Mouse (Mus musculus) kidney, embryonic 16.5 days (tissue): ENCODE data around the gene Kcnab1. TPM values are rescaled to one million over a fixed set of nuclear protein-coding genes. Genes with fewer than 3 reads are reported as not detected.
A peak's percentile ranks its signal among the peaks of the same experiment; 100 is the strongest.
"Not testable (repeated sequence)": the region's sequence is repeated elsewhere in the genome, so short reads cannot be mapped to it uniquely, and the experiment has no call there.

Experiments
- ATAC-seq: fragments of 200-750 bp; cut with Nextera tagmentation; 2 replicates; pipeline ENCODE4 v1.8.0; 2017; ENCODE audit warnings: moderate TSS enrichment; ENCODE audit not compliant: low FRiP score, low TSS enrichment
- H3K27ac ChIP-seq: fragments of 300-500 bp; sonication (generic); 2 replicates; pipeline ENCODE4 v1.5.1; 2014; ENCODE audit warnings: low read length
- H3K27me3 ChIP-seq: fragments of 300-500 bp; sonication (generic); 2 replicates; pipeline ENCODE4 v1.6.1; 2014; ENCODE audit warnings: low read length, control low read depth, mixed read lengths; ENCODE audit not compliant: insufficient read depth
- H3K36me3 ChIP-seq: fragments of 300-500 bp; sonication (generic); 2 replicates; pipeline ENCODE4 v1.6.1; 2014; ENCODE audit warnings: low read length, control low read depth, mixed read lengths; ENCODE audit not compliant: insufficient read depth
- H3K4me1 ChIP-seq: fragments of 300-500 bp; sonication (generic); 2 replicates; pipeline ENCODE4 v1.6.1; 2014; ENCODE audit warnings: low read length, control low read depth, mixed read lengths; ENCODE audit not compliant: insufficient read depth
- H3K4me2 ChIP-seq: fragments of 300-500 bp; sonication (generic); replicated peaks from 2 replicates; pipeline ENCODE4 v1.6.1; 2014; ENCODE audit warnings: low read depth, low read length
- H3K4me3 ChIP-seq: fragments of 300-500 bp; sonication (generic); 2 replicates; pipeline ENCODE4 v1.5.1; 2014; ENCODE audit warnings: mild to moderate bottlenecking, low read length
- H3K9ac ChIP-seq: fragments of 300-500 bp; sonication (generic); replicated peaks from 2 replicates; pipeline ENCODE4 v1.6.1; 2014; ENCODE audit warnings: low read length
- H3K9me3 ChIP-seq: fragments of 300-500 bp; sonication (generic); 2 replicates; pipeline ENCODE4 v1.6.1; 2016; ENCODE audit warnings: low read length, control low read depth
- WGBS: fragments of 180-500 bp; shearing (Covaris S2); extraction: QIAGEN DNeasy Blood & Tissue Kit; methylation state at CpG from one replicate; pipeline ENCODE4 v1.1.7; 2014; 5-methylcytosine and 5-hydroxymethylcytosine counted together
- polyA plus RNA-seq: library from polyadenylated mRNA; unstranded; fragments of >200 nt; fragmentation: Nextera tagmentation; extraction: Ambion mirVana; gene quantifications from 2 replicates; pipeline ENCODE4 v1.2.1, GENCODE M21; 2015

Kcnab1 gene
- polyA plus RNA-seq, 1 experiment from 2014 or later, result 4.1 TPM

GRCm38 (mm10) chr3:65378724-65379123, 269.5 kb downstream of the Kcnab1 start:
- H3K27me3 ChIP-seq, result no peaks in the 10 kb centered on the region
- no peak for ATAC-seq
- H3K36me3 ChIP-seq, result peaks cover 30% of the 10 kb centered on the region
- H3K4me1 ChIP-seq, result no peaks in the 10 kb centered on the region
- no peak overlapping the region for H3K4me2 ChIP-seq
- no peak overlapping the region for H3K9ac ChIP-seq
- no peaks in the 10 kb centered on the region for H3K9me3 ChIP-seq
- no peak overlapping the region for H3K4me3 ChIP-seq
- no peak overlapping the region for H3K27ac ChIP-seq

GRCm38 (mm10) chr3:65379884-65380539, 270.8 kb downstream of the Kcnab1 start:
- 79% methylated on average over 4 of the region's 4 CpGs for WGBS
- no peak overlapping the region for H3K4me3 ChIP-seq
- no peak for ATAC-seq
- H3K36me3 ChIP-seq, result peaks cover 32% of the 10 kb centered on the region
- no peak overlapping the region for H3K27ac ChIP-seq
- H3K4me1 ChIP-seq, result no peaks in the 10 kb centered on the region
- H3K9ac ChIP-seq, result no peak overlapping the region
- H3K4me2 ChIP-seq, result no peak overlapping the region
- no peaks in the 10 kb centered on the region for H3K27me3 ChIP-seq
- no peaks in the 10 kb centered on the region for H3K9me3 ChIP-seq

GRCm38 (mm10) chr3:65381094-65381493, 271.9 kb downstream of the Kcnab1 start:
- no peaks in the 10 kb centered on the region for H3K9me3 ChIP-seq
- peaks cover 35% of the 10 kb centered on the region for H3K36me3 ChIP-seq
- 84% methylated on average over 4 of the region's 4 CpGs for WGBS
- no peak for ATAC-seq
- H3K4me2 ChIP-seq, result no peak overlapping the region
- no peaks in the 10 kb centered on the region for H3K27me3 ChIP-seq
- H3K27ac ChIP-seq, result no peak overlapping the region
- no peak overlapping the region for H3K4me3 ChIP-seq
- no peak overlapping the region for H3K9ac ChIP-seq
- H3K4me1 ChIP-seq, result no peaks in the 10 kb centered on the region

- ATAC-seq, result no peak
- no peak overlapping the region for H3K4me2 ChIP-seq
Observed at GRCm38 (mm10) chr3:65384431-65384830, 275.2 kb downstream of the Kcnab1 start.

GRCm38 (mm10) chr3:65385771-65386170, 276.6 kb downstream of the Kcnab1 start:
- Histone ChIP-seq H3K4me3 (no peak overlapping the region), H3K9me3 (no peaks in the 10 kb centered on the region), H3K4me2 (no peak overlapping the region), H3K27me3 (no peaks in the 10 kb centered on the region), H3K27ac (no peak overlapping the region), H3K36me3 (peaks cover 58% of the 10 kb centered on the region), H3K4me1 (no peaks in the 10 kb centered on the region), H3K9ac (no peak overlapping the region)
- no peak for ATAC-seq

More at GRCm38 (mm10) chr3:65384431-65384830, 275.2 kb downstream of the Kcnab1 start:
- WGBS, result 73% methylated on average over 3 of the region's 3 CpGs
- no peaks in the 10 kb centered on the region for H3K9me3 ChIP-seq
- no peak overlapping the region for H3K9ac ChIP-seq
- H3K36me3 ChIP-seq, result peaks cover 52% of the 10 kb centered on the region
- no peaks in the 10 kb centered on the region for H3K27me3 ChIP-seq
- no peaks in the 10 kb centered on the region for H3K4me1 ChIP-seq
- no peak overlapping the region for H3K4me3 ChIP-seq
- H3K27ac ChIP-seq, result no peak overlapping the region

- Histone ChIP-seq H3K4me3 (peak overlapping the region; percentile 94), H3K9me3 (no peaks in the 10 kb centered on the region), H3K4me2 (peak overlapping the region; percentile 69), H3K27ac (peak overlapping the region; percentile 95), H3K27me3 (no peaks in the 10 kb centered on the region), H3K36me3 (peaks cover 37% of the 10 kb centered on the region), H3K9ac (peak overlapping the region; percentile 95), H3K4me1 (peaks cover 5% of the 10 kb centered on the region; the same call in 1 of the 2 replicates)
- WGBS, result 18% methylated on average over 6 of the region's 6 CpGs
- no peak for ATAC-seq
Observed at GRCm38 (mm10) chr3:65391222-65391783, 282.1 kb downstream of the Kcnab1 start.

GRCm38 (mm10) chr3:65391784-65392420, 282.7 kb downstream of the Kcnab1 start:
- H3K4me3 ChIP-seq, result peak overlapping the region; percentile 94
- peaks cover 5% of the 10 kb centered on the region; the same call in 1 of the 2 replicates for H3K4me1 ChIP-seq
- peaks cover 31% of the 10 kb centered on the region for H3K36me3 ChIP-seq
- H3K9ac ChIP-seq, result peak overlapping the region; percentile 95
- H3K9me3 ChIP-seq, result no peaks in the 10 kb centered on the region
- WGBS, result 0% methylated on average over 35 of the region's 37 CpGs
- ATAC-seq, result peak; percentile 69
- peak overlapping the region; percentile 69 for H3K4me2 ChIP-seq
- H3K27me3 ChIP-seq, result no peaks in the 10 kb centered on the region
- peak overlapping the region; percentile 95 for H3K27ac ChIP-seq

- Histone ChIP-seq H3K9ac (peak within 1 kb of the TSS; percentile 95), H3K9me3 (no peaks in the 10 kb centered on the region), H3K27ac (peak within 1 kb of the TSS; percentile 95), H3K4me1 (peaks cover 5% of the 10 kb centered on the region; the same call in 1 of the 2 replicates), H3K36me3 (peaks cover 25% of the 10 kb centered on the region), H3K27me3 (no peaks in the 10 kb centered on the region), H3K4me3 (peak within 1 kb of the TSS; percentile 94), H3K4me2 (peak within 1 kb of the TSS; percentile 69)
- ATAC-seq, result peak; percentile 99
- WGBS, result under 1% methylated on average over 36 of the region's 36 CpGs
Observed at GRCm38 (mm10) chr3:65392421-65392817, 283.2 kb downstream of the Kcnab1 start, which contains the start of gene Ssr3. TSS of gene Ssr3 (minus strand) at chr3:65392623.

- H3K4me3 ChIP-seq, ATAC-seq, H3K27ac ChIP-seq, H3K9ac ChIP-seq, H3K27me3 ChIP-seq, H3K4me1 ChIP-seq, H3K9me3 ChIP-seq, H3K4me2 ChIP-seq, H3K36me3 ChIP-seq: not testable (repeated sequence)
- WGBS, result 71% methylated on average over 1 of the region's 1 CpGs
Observed at GRCm38 (mm10) chr3:65395111-65395510, 285.9 kb downstream of the Kcnab1 start.
